Mouse (Mus musculus): ENCODE data around the gene Dach1. TPM values are rescaled to one million over a fixed set of nuclear protein-coding genes. Genes with fewer than 3 reads are reported as not detected.

Gene Dach1
- polyA plus RNA-seq, 1 experiment from 2014 or later: 4.0 TPM

DNA sequence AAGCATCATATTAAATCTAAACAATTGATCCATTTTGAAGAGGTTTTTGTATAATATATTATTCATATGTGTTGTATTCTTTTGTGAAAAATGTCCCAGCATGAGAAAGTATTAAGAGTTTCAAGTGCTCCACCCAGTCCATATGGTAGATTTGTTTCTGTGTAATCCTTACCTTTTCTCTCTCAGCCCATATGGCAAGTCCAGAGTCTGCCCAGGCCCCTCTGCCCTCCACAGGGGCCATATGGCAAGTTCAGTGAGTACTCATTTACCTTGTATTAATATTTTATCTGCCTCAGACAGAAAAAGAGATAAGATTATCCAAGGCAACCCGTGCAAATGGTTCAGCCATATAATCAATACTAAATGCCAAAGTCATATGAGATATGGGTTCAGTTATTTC lies 314.2 kb downstream of the Dach1 start:
- H3K4me3 ChIP-seq: no peak overlapping the region
- WGBS: 82% methylated on average over 1 of the region's 1 CpGs
- H3K27ac ChIP-seq: no peak overlapping the region
- H3K27me3 ChIP-seq (ENCODE audit: insufficient read depth, poor library complexity, severe bottlenecking): no peaks in the 10 kb centered on the region
- DNase-seq (ENCODE audit: low spot score): no peak
- H3K4me1 ChIP-seq: no peaks in the 10 kb centered on the region
- H3K36me3 ChIP-seq: no peaks in the 10 kb centered on the region
- H3K9me3 ChIP-seq: no peaks in the 10 kb centered on the region

DNA sequence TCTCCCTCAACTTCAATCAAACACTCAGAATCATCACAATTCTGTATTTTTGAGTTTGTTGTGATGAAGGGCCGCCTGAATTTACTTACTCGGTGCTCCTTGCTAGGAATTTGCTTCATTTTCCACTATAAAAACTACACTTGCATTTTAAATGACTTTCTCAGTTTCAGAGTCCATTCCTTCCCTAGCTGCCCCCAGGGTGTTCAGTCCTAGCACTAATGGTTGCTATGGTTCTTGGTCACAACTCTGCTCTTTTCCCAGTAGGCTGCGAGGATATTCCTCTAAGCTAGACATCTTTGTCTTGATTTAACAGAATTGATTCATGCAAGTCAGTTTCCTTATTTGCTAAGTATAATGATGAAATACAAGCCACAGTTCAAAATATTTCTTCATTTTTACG lies 319.1 kb downstream of the Dach1 start:
- no peaks in the 10 kb centered on the region for H3K9me3 ChIP-seq
- no peaks in the 10 kb centered on the region for H3K36me3 ChIP-seq
- H3K27ac ChIP-seq: no peak overlapping the region
- 88% methylated on average over 4 of the region's 4 CpGs for WGBS
- no peaks in the 10 kb centered on the region for H3K4me1 ChIP-seq
- no peak overlapping the region for H3K4me3 ChIP-seq
- H3K27me3 ChIP-seq (ENCODE audit: insufficient read depth, poor library complexity, severe bottlenecking): no peaks in the 10 kb centered on the region
- DNase-seq (ENCODE audit: low spot score): no peak

DNA sequence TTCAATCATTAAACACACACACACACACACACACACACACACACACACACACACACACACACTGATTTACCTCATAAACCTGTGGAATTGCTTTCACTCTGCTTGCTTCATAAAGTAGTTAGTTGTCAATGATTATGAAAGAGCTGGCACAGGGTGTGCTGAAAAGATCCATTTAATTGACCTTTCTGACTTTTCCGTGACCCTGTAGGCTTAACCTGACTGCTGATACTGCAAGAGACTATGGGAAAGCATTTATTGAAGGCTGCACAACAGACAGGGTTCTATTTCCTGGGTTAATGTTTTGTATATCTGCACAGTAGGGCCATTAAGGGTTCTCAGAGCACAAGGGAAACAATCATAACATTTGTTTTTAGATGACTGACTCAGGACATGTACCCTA lies 321.9 kb downstream of the Dach1 start:
- H3K4me1 ChIP-seq: no peaks in the 10 kb centered on the region
- H3K36me3 ChIP-seq: no peaks in the 10 kb centered on the region
- no peak overlapping the region for H3K4me3 ChIP-seq
- WGBS: 76% methylated on average over 1 of the region's 1 CpGs
- no peak for DNase-seq (ENCODE audit: low spot score)
- no peaks in the 10 kb centered on the region for H3K27me3 ChIP-seq (ENCODE audit: insufficient read depth, poor library complexity, severe bottlenecking)
- no peak overlapping the region for H3K27ac ChIP-seq
- no peaks in the 10 kb centered on the region for H3K9me3 ChIP-seq

DNA sequence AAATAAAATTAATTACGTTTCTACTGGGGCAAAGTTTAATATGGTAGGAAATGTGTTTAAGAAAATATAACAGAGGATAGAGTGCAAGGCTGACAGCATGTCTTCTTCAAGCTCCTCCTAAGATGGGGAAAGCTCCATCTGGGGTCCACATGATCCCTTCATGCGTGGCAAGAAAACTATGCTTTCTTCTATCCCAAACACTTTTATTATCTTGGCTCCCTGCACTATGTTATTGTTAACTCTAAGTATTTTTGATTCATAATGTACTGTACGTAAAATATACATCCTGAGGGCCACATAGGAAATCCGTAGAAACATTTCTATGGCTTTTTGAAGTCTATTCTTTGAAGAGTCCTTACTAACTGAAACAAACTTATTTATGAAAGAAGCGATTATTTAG lies 330.3 kb downstream of the Dach1 start:
- WGBS: 84% methylated on average over 5 of the region's 5 CpGs
- H3K27me3 ChIP-seq (ENCODE audit: insufficient read depth, poor library complexity, severe bottlenecking): no peaks in the 10 kb centered on the region
- H3K36me3 ChIP-seq: no peaks in the 10 kb centered on the region
- H3K27ac ChIP-seq: no peak overlapping the region
- no peak overlapping the region for H3K4me3 ChIP-seq
- no peak for DNase-seq (ENCODE audit: low spot score)
- H3K4me1 ChIP-seq: no peaks in the 10 kb centered on the region
- no peaks in the 10 kb centered on the region for H3K9me3 ChIP-seq

DNA sequence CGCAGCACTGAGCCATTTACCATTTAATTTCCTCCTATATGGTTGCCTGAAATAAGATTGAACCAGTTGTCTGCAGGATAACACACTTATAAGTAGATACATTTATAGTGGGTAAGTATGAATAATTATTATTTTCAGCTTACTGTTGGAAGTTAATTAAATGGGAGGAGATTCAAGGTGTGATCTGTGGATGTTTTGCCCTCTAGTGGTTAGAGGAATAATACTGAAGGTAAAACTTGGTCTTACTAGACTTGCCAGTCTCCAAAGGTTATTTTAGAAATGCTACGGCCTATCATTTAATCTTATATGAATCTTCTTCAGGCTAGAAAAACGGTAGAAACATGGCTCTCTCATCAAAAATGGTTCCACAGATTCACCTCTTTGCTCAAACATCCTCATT lies 339.7 kb downstream of the Dach1 start:
- H3K27ac ChIP-seq: no peak overlapping the region
- H3K4me3 ChIP-seq: no peak overlapping the region
- no peaks in the 10 kb centered on the region for H3K27me3 ChIP-seq (ENCODE audit: insufficient read depth, poor library complexity, severe bottlenecking)
- H3K36me3 ChIP-seq: no peaks in the 10 kb centered on the region
- no peaks in the 10 kb centered on the region for H3K4me1 ChIP-seq
- H3K9me3 ChIP-seq: no peaks in the 10 kb centered on the region
- DNase-seq (ENCODE audit: low spot score): no peak
- 76% methylated on average over 3 of the region's 3 CpGs for WGBS

DNA sequence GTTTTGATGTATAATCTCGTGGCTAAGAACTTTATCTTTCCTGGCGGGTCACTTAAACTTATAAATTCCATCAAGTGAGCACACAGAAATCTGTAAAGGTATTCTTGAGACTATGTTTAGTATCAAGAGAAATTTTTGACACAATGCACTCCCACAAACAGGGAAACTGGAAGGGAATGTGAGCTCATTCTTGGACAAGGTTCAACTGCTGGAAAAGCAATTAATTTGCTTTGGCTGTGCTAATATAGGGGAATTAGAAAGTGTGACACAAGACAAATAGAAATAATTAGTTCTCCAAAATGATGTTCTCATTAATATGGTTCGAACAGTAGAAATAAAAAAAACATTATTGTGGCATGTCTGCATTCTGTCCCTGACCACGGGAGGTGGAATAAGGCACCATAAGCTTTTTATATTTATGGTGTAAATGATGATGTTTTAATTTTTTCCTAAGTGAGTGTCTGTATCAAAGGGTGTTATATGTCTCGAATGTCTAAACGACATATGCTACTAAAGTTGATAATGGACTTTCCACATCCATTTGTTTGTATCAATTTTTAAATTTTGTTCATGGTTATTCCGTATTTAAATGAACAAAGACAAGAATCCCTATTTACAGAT lies 354.9 kb downstream of the Dach1 start:
- no peak for DNase-seq (ENCODE audit: low spot score)
- Histone ChIP-seq H3K9me3 (no peaks in the 10 kb centered on the region), H3K4me3 (no peak overlapping the region), H3K27me3 (ENCODE audit: insufficient read depth, poor library complexity, severe bottlenecking) (no peaks in the 10 kb centered on the region), H3K36me3 (no peaks in the 10 kb centered on the region), H3K27ac (no peak overlapping the region), H3K4me1 (no peaks in the 10 kb centered on the region)
- 80% methylated on average over 7 of the region's 7 CpGs for WGBS

DNA sequence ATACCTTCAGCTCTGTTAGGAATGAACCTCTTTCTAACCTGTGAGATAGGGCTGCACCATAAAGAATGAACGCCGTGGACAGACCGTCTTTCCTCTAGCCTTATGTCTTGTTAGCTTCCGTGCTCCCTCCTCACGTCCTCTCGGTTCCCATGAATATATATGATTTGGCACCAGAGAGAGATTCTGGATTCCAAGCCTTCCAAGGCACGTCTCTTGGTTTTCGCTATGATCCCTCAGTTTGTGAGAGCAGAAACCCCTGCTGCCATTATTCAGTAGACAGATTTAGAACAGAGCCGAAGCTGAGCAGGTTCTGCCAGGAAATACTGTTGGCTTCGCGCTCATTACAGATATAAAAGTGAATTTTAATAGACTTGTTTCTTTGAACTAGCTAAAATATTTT lies 356.0 kb downstream of the Dach1 start:
- no peaks in the 10 kb centered on the region for H3K4me1 ChIP-seq
- 85% methylated on average over 11 of the region's 11 CpGs for WGBS
- H3K27ac ChIP-seq: no peak overlapping the region
- no peak overlapping the region for H3K4me3 ChIP-seq
- H3K9me3 ChIP-seq: no peaks in the 10 kb centered on the region
- no peak for DNase-seq (ENCODE audit: low spot score)
- no peaks in the 10 kb centered on the region for H3K36me3 ChIP-seq
- no peaks in the 10 kb centered on the region for H3K27me3 ChIP-seq (ENCODE audit: insufficient read depth, poor library complexity, severe bottlenecking)

DNA sequence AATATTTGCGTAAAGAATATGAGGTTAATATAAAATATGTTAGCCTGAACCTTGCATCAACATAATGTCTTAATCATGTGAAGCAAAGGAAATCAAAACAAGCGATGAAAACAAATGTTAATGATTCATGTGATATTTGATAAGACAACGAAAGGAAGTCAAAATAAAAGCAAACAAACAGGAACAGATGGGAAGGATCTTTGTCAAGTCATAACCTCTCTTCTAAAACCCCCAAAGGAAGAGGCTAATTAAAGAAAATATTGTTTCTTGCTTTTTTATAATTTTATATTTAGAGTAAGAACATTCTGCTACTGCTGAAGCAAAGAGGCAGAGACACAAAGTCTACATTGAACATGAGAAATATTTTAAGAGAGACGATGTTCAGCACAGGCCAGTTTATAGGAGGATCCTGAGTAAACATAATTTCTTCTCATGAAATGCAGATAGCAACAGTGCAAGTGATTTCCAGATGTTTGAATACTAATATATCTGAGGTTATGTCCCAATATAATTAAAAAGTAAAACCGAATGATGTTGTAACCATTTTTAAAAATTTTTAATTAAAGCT lies 374.1 kb downstream of the Dach1 start:
- no peak for DNase-seq (ENCODE audit: low spot score)
- H3K4me3 ChIP-seq: no peak overlapping the region
- H3K4me1 ChIP-seq: no peaks in the 10 kb centered on the region
- H3K9me3 ChIP-seq: no peaks in the 10 kb centered on the region
- H3K27ac ChIP-seq: no peak overlapping the region
- 87% methylated on average over 5 of the region's 5 CpGs for WGBS
- no peaks in the 10 kb centered on the region for H3K36me3 ChIP-seq
- H3K27me3 ChIP-seq (ENCODE audit: insufficient read depth, poor library complexity, severe bottlenecking): no peaks in the 10 kb centered on the region

DNA sequence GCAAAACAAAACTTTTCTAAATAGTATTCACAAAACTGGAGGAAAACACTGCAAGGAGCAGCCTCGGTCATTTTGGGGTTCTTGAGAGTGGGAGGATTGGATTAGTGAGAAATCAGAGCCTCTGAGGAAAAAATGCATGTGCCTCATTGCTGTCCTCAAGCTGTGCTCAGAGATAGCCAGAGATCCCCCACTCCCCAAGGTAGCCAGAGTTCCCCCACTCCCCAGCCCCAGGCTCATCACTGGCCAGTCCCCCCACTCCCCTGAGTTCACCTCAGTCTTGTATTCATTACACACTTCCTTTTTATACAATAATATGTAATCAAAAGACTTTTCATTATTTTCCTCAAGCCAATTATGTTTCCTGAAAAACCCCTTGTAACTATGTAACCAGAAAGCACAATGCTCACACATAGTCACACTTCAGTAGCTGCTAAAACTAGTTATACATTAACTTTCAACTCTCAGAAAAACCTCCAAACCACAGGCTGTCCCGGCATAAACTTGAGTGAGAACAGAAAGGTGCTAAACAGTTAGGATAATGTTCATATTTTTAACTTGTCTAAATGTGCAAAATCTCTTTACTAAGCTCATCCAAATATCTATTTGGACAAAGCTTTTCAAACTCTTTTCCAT lies 395.3 kb downstream of the Dach1 start:
- Histone ChIP-seq H3K4me1 (no peaks in the 10 kb centered on the region), H3K9me3 (no peaks in the 10 kb centered on the region), H3K4me3 (no peak overlapping the region), H3K36me3 (no peaks in the 10 kb centered on the region), H3K27ac (no peak overlapping the region), H3K27me3 (ENCODE audit: insufficient read depth, poor library complexity, severe bottlenecking) (no peaks in the 10 kb centered on the region)
- 77% methylated on average over 2 of the region's 2 CpGs for WGBS
- no peak for DNase-seq (ENCODE audit: low spot score)

DNA sequence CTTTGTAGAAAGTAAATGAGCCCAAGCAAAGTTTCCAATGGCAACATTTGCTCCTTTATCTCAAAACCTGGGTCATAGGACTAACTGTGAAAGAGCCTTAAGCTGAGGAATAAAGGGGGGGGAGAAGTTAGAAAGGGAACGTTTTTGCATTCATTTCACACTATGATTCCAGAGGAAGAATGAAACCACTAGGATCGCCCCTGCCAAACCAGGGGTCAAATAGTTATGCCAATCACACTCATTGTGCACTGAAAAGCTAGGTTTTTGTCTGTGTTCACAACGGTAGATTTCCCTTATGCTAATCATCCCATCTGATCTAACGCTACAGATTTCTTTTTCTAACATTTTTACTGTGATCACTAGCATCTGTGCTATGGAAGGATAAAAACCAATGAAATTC lies 415.2 kb downstream of the Dach1 start:
- WGBS: 72% methylated on average over 4 of the region's 4 CpGs
- no peak for DNase-seq (ENCODE audit: low spot score)
- H3K36me3 ChIP-seq: no peaks in the 10 kb centered on the region
- H3K4me1 ChIP-seq: no peaks in the 10 kb centered on the region
- no peak overlapping the region for H3K27ac ChIP-seq
- H3K27me3 ChIP-seq (ENCODE audit: insufficient read depth, poor library complexity, severe bottlenecking): no peaks in the 10 kb centered on the region
- no peaks in the 10 kb centered on the region for H3K9me3 ChIP-seq
- H3K4me3 ChIP-seq: no peak overlapping the region

DNA sequence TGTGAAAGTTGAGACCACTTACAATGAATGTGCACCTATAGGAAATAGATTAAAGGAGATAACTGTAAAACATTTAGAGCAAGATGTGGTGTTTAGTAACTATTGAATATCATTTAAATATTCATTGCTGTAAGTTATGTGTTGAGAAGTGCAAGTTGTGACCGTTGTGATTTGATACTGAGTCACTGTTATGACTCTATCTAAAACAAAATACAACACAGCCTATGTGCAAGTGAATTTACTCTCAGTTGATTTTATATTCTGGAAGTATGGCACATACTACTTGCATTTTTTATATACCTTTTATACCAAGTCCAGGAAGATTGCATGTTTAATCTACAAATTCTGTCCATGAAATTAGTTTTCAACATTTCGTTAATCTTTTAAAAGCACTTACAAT lies 415.6 kb downstream of the Dach1 start:
- H3K27me3 ChIP-seq (ENCODE audit: insufficient read depth, poor library complexity, severe bottlenecking): no peaks in the 10 kb centered on the region
- 86% methylated on average over 2 of the region's 2 CpGs for WGBS

DNA sequence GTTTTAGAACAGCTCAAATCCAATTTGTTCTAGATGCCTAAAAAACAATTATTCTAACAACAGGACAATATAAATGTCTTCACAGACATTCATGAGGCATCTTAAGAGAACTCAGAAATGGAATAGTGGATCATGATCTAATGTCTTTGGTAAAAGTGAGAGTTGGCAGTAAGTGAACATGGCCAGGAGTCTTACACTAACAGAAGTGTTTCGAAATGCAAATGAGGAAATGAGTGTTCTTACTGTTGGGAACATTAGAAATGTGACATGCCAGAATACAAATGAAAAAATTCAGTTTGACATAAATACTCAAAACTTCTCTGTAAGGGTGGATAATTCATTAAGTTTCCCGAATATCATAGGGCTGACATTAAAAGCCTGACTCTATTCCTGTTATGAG lies 426.3 kb downstream of the Dach1 start:
- Histone ChIP-seq H3K27ac (no peak overlapping the region), H3K9me3 (no peaks in the 10 kb centered on the region), H3K27me3 (ENCODE audit: insufficient read depth, poor library complexity, severe bottlenecking) (no peaks in the 10 kb centered on the region), H3K4me3 (no peak overlapping the region), H3K4me1 (no peaks in the 10 kb centered on the region), H3K36me3 (no peaks in the 10 kb centered on the region)
- WGBS: 84% methylated on average over 2 of the region's 2 CpGs
- no peak for DNase-seq (ENCODE audit: low spot score)

More for the DNA sequence above, 415.6 kb downstream of the Dach1 start:
- no peaks in the 10 kb centered on the region for H3K36me3 ChIP-seq
- H3K4me3 ChIP-seq: no peak overlapping the region
- no peaks in the 10 kb centered on the region for H3K4me1 ChIP-seq
- no peak overlapping the region for H3K27ac ChIP-seq
- no peaks in the 10 kb centered on the region for H3K9me3 ChIP-seq
- DNase-seq (ENCODE audit: low spot score): no peak

DNA sequence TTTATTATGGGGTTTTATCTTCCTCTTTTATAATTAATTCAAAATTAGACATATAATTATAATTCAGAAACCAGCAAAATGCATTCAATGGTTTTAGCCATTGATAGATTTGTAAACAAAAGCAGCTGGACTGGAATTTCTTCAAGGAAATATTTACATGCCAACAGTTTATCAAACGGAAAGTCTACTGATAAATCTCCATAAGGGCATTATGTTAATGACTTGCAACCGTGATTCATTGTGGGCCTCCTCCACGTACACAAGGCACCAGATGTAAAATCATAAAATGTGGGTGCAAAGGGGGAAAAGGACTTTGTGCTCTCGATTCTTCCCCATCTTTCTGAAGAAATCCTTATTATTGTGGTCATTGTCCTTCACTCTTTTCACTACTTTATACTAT lies 426.8 kb downstream of the Dach1 start:
- no peak for DNase-seq (ENCODE audit: low spot score)
- Histone ChIP-seq H3K4me3 (no peak overlapping the region), H3K27ac (no peak overlapping the region), H3K27me3 (ENCODE audit: insufficient read depth, poor library complexity, severe bottlenecking) (no peaks in the 10 kb centered on the region), H3K9me3 (no peaks in the 10 kb centered on the region), H3K4me1 (no peaks in the 10 kb centered on the region), H3K36me3 (no peaks in the 10 kb centered on the region)
- WGBS: 78% methylated on average over 4 of the region's 4 CpGs

Data from heart, embryonic 10.5 days (tissue).